Mouse (Mus musculus) megakaryocyte, embryonic 14.5 days (primary cell): ENCODE measurements at regions not wholly inside any gene's neighbourhood (a gene's known extent, or its start where the extent isn't known, plus 50 kb on each side); places are given as distances from the start of the nearest gene placed in this dataset.

Source experiments
- H3K27me3 ChIP-seq: replicated peaks from 2 replicates; pipeline ENCODE3; 2012; ENCODE audit warnings: inconsistent platforms
- H3K36me3 ChIP-seq: replicated peaks from 2 replicates; pipeline ENCODE3; 2012; ENCODE audit warnings: low read length, inconsistent platforms, mixed read lengths
- H3K4me1 ChIP-seq: 2 replicates; pipeline ENCODE4 v1.6.1; 2012; ENCODE audit warnings: inconsistent platforms
- H3K4me3 ChIP-seq: replicated peaks from 2 replicates; pipeline ENCODE3; 2012; ENCODE audit warnings: moderate library complexity, mild to moderate bottlenecking, inconsistent platforms
- H3K9me3 ChIP-seq: 2 replicates; pipeline ENCODE4 v1.6.1; 2012; ENCODE audit warnings: inconsistent platforms
- FLI1 ChIP-seq: IDR thresholded peaks from 2 replicates; pipeline ENCODE4 v1.6.1; 2012; ENCODE audit warnings: low read length, inconsistent platforms, mixed read lengths
- GATA1 ChIP-seq: IDR thresholded peaks from 3 replicates; pipeline ENCODE4 v1.6.1; 2012; ENCODE audit warnings: mixed read lengths, low read length, inconsistent platforms, borderline replicate concordance

GRCm38 (mm10) chr8:126846188-126846565 is 99.5 kb downstream of the Tomm20 start:
- TF ChIP-seq FLI1: no peak
- TF ChIP-seq GATA1: no peak
- Histone ChIP-seq H3K36me3 (peaks cover 36% of the 10 kb centered on the region), H3K27me3 (no peaks in the 10 kb centered on the region), H3K9me3 (peaks cover 4% of the 10 kb centered on the region; the same call in 1 of the 2 replicates), H3K4me3 (peak overlapping the region; percentile 48), H3K4me1 (peaks cover 96% of the 10 kb centered on the region)

GRCm38 (mm10) chr8:126845530-126846187 is 100.0 kb downstream of the Tomm20 start:
- H3K4me1 ChIP-seq: peaks cover 96% of the 10 kb centered on the region
- peak overlapping the region; percentile 60 for H3K4me3 ChIP-seq
- H3K9me3 ChIP-seq: peaks cover 4% of the 10 kb centered on the region; the same call in 1 of the 2 replicates
- TF ChIP-seq GATA1 (no peak), FLI1 (no peak)
- no peaks in the 10 kb centered on the region for H3K27me3 ChIP-seq
- peaks cover 41% of the 10 kb centered on the region for H3K36me3 ChIP-seq

- H3K27me3 ChIP-seq: no peaks in the 10 kb centered on the region
- TF ChIP-seq GATA1: no peak
- no peak for TF ChIP-seq FLI1
- H3K9me3 ChIP-seq: peaks cover 4% of the 10 kb centered on the region; the same call in 1 of the 2 replicates
- no peak overlapping the region for H3K4me3 ChIP-seq
- H3K4me1 ChIP-seq: peaks cover 96% of the 10 kb centered on the region
- H3K36me3 ChIP-seq: peaks cover 41% of the 10 kb centered on the region
These were observed 101.0 kb downstream of the Tomm20 start for GRCm38 (mm10) chr8:126844627-126845026.

GRCm38 (mm10) chr8:126841187-126841586 is 104.5 kb downstream of the Tomm20 start:
- H3K36me3 ChIP-seq: peaks cover 25% of the 10 kb centered on the region
- no peaks in the 10 kb centered on the region for H3K27me3 ChIP-seq
- H3K9me3 ChIP-seq: peaks cover 4% of the 10 kb centered on the region; the same call in 1 of the 2 replicates
- no peak for TF ChIP-seq GATA1
- TF ChIP-seq FLI1: no peak
- no peak overlapping the region for H3K4me3 ChIP-seq
- peaks cover 93% of the 10 kb centered on the region for H3K4me1 ChIP-seq

- H3K36me3 ChIP-seq: peaks cover 25% of the 10 kb centered on the region
- TF ChIP-seq GATA1 (no peak), FLI1 (no peak)
- H3K4me1 ChIP-seq: peaks cover 93% of the 10 kb centered on the region
- peaks cover 4% of the 10 kb centered on the region; the same call in 1 of the 2 replicates for H3K9me3 ChIP-seq
- peak overlapping the region; percentile 85 for H3K4me3 ChIP-seq
- no peaks in the 10 kb centered on the region for H3K27me3 ChIP-seq
These were observed 105.8 kb downstream of the Tomm20 start for GRCm38 (mm10) chr8:126839712-126840355.

GRCm38 (mm10) chr8:126839039-126839711 is 106.5 kb downstream of the Tomm20 start:
- Histone ChIP-seq H3K4me3 (peak overlapping the region; percentile 85), H3K27me3 (no peaks in the 10 kb centered on the region)

GRCm38 (mm10) chr8:126838228-126838627 is 107.4 kb downstream of the Tomm20 start:
- Histone ChIP-seq H3K4me1 (peaks cover 93% of the 10 kb centered on the region), H3K36me3 (peaks cover 23% of the 10 kb centered on the region), H3K27me3 (no peaks in the 10 kb centered on the region), H3K9me3 (peaks cover 4% of the 10 kb centered on the region; the same call in 1 of the 2 replicates), H3K4me3 (no peak overlapping the region)
- TF ChIP-seq GATA1: no peak

More at GRCm38 (mm10) chr8:126839039-126839711, 106.5 kb downstream of the Tomm20 start:
- Histone ChIP-seq H3K36me3 (peaks cover 24% of the 10 kb centered on the region), H3K4me1 (peaks cover 93% of the 10 kb centered on the region), H3K9me3 (peaks cover 4% of the 10 kb centered on the region; the same call in 1 of the 2 replicates)
- no peak for TF ChIP-seq FLI1
- TF ChIP-seq GATA1: no peak

- Histone ChIP-seq H3K4me1 (peaks cover 92% of the 10 kb centered on the region), H3K27me3 (no peaks in the 10 kb centered on the region), H3K36me3 (peaks cover 16% of the 10 kb centered on the region), H3K9me3 (peaks cover 4% of the 10 kb centered on the region; the same call in 1 of the 2 replicates), H3K4me3 (no peak overlapping the region)
- no peak for TF ChIP-seq GATA1
These were observed 108.2 kb downstream of the Tomm20 start for GRCm38 (mm10) chr8:126837318-126838025.

GRCm38 (mm10) chr8:126835554-126835953 is 110.1 kb downstream of the Tomm20 start:
- Histone ChIP-seq H3K36me3 (no peaks in the 10 kb centered on the region), H3K4me3 (no peak overlapping the region), H3K9me3 (no peaks in the 10 kb centered on the region), H3K4me1 (peaks cover 94% of the 10 kb centered on the region), H3K27me3 (no peaks in the 10 kb centered on the region)
- TF ChIP-seq FLI1: no peak
- TF ChIP-seq GATA1: no peak
